Mouse (Mus musculus) intestine, embryonic 15.5 days (tissue): ENCODE data around the gene Tbx15. TPM values are rescaled to one million over a fixed set of nuclear protein-coding genes. Genes with fewer than 3 reads are reported as not detected.
A peak's percentile ranks its signal among the peaks of the same experiment; 100 is the strongest.

Source experiments
- ATAC-seq: fragments of 200-750 bp; cut with Nextera tagmentation; 2 replicates; pipeline ENCODE4 v1.8.0; 2017; ENCODE audit warnings: moderate TSS enrichment, moderate library complexity
- H3K27ac ChIP-seq: fragments of 300-500 bp; sonication (generic); 2 replicates; pipeline ENCODE4 v1.5.1; 2015; ENCODE audit warnings: mild to moderate bottlenecking, inconsistent platforms
- H3K27me3 ChIP-seq: fragments of 300-500 bp; sonication (generic); replicated peaks from 2 replicates; pipeline ENCODE4 v1.6.1; 2015; ENCODE audit warnings: inconsistent platforms
- H3K36me3 ChIP-seq: fragments of 300-500 bp; sonication (generic); 2 replicates; pipeline ENCODE4 v1.6.1; 2015; ENCODE audit warnings: inconsistent platforms
- H3K4me1 ChIP-seq: fragments of 300-500 bp; sonication (generic); replicated peaks from 2 replicates; pipeline ENCODE4 v1.6.1; 2015; ENCODE audit warnings: inconsistent platforms
- H3K4me2 ChIP-seq: fragments of 300-500 bp; sonication (generic); replicated peaks from 2 replicates; pipeline ENCODE4 v1.6.1; 2015; ENCODE audit warnings: mild to moderate bottlenecking, inconsistent platforms
- H3K4me3 ChIP-seq: fragments of 300-500 bp; sonication (generic); replicated peaks from 2 replicates; pipeline ENCODE4 v1.5.1; 2015; ENCODE audit warnings: inconsistent platforms
- H3K9ac ChIP-seq: fragments of 300-500 bp; sonication (generic); 2 replicates; pipeline ENCODE4 v1.6.1; 2015; ENCODE audit warnings: inconsistent platforms
- H3K9me3 ChIP-seq: fragments of 300-500 bp; sonication (generic); 2 replicates; pipeline ENCODE4 v1.6.1; 2016; ENCODE audit warnings: inconsistent platforms
- WGBS: fragments of 180-500 bp; shearing (Covaris S2); methylation state at CpG from one replicate; pipeline ENCODE4 v1.1.7; 2015; 5-methylcytosine and 5-hydroxymethylcytosine counted together
- polyA plus RNA-seq: library from polyadenylated mRNA; unstranded; fragments of >200 nt; fragmentation: Nextera tagmentation; extraction: Ambion mirVana; gene quantifications from 2 replicates; pipeline ENCODE4 v1.2.1, GENCODE M21; 2015

Gene Tbx15
- polyA plus RNA-seq, 1 experiment from 2014 or later = 0.04 TPM

DNA sequence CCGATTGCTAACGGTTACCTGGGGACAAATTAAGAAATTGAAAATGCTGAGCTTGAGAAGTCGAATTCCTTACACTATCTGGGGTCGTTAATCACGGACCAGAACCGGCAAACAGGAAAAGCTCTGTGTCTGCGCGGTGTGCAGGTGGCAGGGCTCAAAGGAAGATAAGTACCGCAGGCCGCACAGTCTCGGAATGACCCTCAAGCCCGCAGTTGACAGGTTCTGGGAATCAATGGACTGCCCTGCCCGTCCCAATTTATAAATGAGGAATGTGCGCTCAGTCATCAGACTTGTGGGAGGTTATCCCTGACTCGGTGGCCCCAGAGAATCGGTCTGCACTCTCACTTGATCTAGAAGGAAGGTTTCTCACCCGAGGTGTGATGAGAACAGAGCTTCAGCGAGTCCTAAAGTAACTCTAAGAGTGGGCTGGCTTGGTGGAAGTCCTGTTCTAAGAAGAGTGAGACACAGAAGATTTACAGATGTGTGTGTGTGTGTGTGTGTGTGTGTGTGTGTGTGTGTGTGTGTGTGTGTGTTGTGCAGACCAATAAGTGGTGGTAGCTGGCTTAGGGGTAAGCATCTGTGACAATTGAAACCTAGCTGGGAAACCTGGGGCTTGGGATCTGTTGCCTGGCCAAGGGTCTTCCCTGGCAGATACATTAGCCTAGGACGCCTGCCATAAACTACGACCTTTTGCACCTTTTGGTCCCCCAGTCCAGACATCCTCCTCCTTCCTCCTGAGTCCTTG is 708 bp upstream of the Tbx15 start:
- Histone ChIP-seq H3K27me3 (peaks cover 91% of the 10 kb centered on the region), H3K4me2 (no peak overlapping the region), H3K4me1 (peaks cover 7% of the 10 kb centered on the region), H3K36me3 (no peaks in the 10 kb centered on the region), H3K9ac (no peak overlapping the region), H3K4me3 (no peak overlapping the region), H3K9me3 (no peaks in the 10 kb centered on the region), H3K27ac (no peak overlapping the region)
- 2% methylated on average over 20 of the region's 20 CpGs for WGBS
- no peak for ATAC-seq

- Histone ChIP-seq H3K9me3 (no peaks in the 10 kb centered on the region), H3K27ac (no peak overlapping the region), H3K4me3 (0 out of 2 replicates have a peak overlapping the region, but pooled peaks have one; percentile 1), H3K36me3 (no peaks in the 10 kb centered on the region), H3K27me3 (peaks cover 89% of the 10 kb centered on the region), H3K4me2 (peak overlapping the region; percentile 11; the same call in 1 of the 2 replicates), H3K4me1 (peaks cover 7% of the 10 kb centered on the region), H3K9ac (no peak overlapping the region)
- peak; percentile 12; the same call in 1 of the 2 replicates for ATAC-seq
- whole genome bisulfite sequencing = under 1% methylated on average over 50 of the region's 50 CpGs
Measured at GRCm38 (mm10) chr3:99240811-99241738, 894 bp downstream of the Tbx15 start.

DNA sequence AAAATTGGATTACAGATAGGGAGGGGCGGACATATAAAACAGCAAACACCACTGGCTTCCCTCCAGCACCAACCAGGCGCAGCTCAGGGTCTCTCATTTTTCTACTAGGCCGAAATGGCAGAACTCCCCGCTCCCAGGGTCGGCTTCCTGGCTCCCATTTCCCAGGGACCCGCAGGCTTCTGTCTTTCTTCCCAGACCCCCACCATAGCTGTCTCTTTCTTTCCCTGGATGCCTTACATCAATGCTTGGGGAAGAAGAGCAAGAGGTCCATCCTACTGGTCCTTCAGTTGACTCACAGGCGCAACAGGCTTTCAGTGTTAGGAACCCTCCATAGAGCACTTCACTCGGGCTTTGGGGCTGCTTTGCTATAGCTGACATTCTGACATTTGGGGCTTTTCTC is 2.3 kb downstream of the Tbx15 start:
- 2% methylated on average over 8 of the region's 8 CpGs for WGBS
- H3K27me3 ChIP-seq = peaks cover 89% of the 10 kb centered on the region
- no peak for ATAC-seq
- no peaks in the 10 kb centered on the region for H3K9me3 ChIP-seq
- H3K4me2 ChIP-seq = no peak overlapping the region
- peaks cover 7% of the 10 kb centered on the region for H3K4me1 ChIP-seq
- H3K36me3 ChIP-seq = no peaks in the 10 kb centered on the region
- H3K9ac ChIP-seq = no peak overlapping the region
- H3K4me3 ChIP-seq = no peak overlapping the region
- no peak overlapping the region for H3K27ac ChIP-seq

GRCm38 (mm10) chr3:99245341-99245740 is 5.2 kb downstream of the Tbx15 start:
- H3K4me3 ChIP-seq = no peak overlapping the region

GRCm38 (mm10) chr3:99246629-99247028 is 6.4 kb downstream of the Tbx15 start:
- WGBS = 33% methylated on average over 3 of the region's 3 CpGs
- H3K27me3 ChIP-seq = peaks cover 87% of the 10 kb centered on the region

More at GRCm38 (mm10) chr3:99245341-99245740, 5.2 kb downstream of the Tbx15 start:
- no peak overlapping the region for H3K27ac ChIP-seq
- H3K4me2 ChIP-seq = no peak overlapping the region
- ATAC-seq = no peak
- no peak overlapping the region for H3K9ac ChIP-seq
- H3K27me3 ChIP-seq = peaks cover 87% of the 10 kb centered on the region
- no peaks in the 10 kb centered on the region for H3K9me3 ChIP-seq
- peaks cover 7% of the 10 kb centered on the region for H3K4me1 ChIP-seq
- no peaks in the 10 kb centered on the region for H3K36me3 ChIP-seq
- 9% methylated on average over 3 of the region's 3 CpGs for WGBS

DNA sequence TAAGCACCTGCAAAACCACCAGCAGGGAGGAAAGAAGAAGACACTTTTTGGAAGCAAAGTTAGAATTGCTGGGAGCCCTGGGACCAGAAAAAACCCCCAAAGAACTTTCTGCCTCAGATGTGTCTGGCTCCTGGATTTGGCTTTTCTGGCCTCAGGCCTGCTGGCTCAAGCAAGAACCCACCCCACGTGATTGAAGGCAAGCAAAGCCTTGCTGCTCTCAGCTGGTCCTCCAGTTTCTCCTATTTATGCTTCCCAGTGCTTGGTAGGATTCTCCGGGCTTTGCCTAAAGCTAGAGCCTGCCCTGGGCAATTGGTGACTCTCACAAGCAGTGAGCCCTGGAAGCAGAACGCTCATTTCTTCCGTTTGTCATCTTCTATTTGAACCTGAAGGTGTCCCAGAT is 7.4 kb downstream of the Tbx15 start:
- Histone ChIP-seq H3K4me1 (no peaks in the 10 kb centered on the region), H3K27ac (no peak overlapping the region), H3K9me3 (no peaks in the 10 kb centered on the region), H3K27me3 (peaks cover 88% of the 10 kb centered on the region), H3K4me3 (no peak overlapping the region), H3K9ac (no peak overlapping the region), H3K36me3 (no peaks in the 10 kb centered on the region), H3K4me2 (no peak overlapping the region)
- ATAC-seq = no peak
- WGBS = 4% methylated on average over 4 of the region's 4 CpGs

More at GRCm38 (mm10) chr3:99246629-99247028, 6.4 kb downstream of the Tbx15 start:
- Histone ChIP-seq H3K4me2 (no peak overlapping the region), H3K4me1 (no peaks in the 10 kb centered on the region), H3K36me3 (no peaks in the 10 kb centered on the region), H3K4me3 (no peak overlapping the region), H3K9me3 (no peaks in the 10 kb centered on the region), H3K27ac (no peak overlapping the region), H3K9ac (no peak overlapping the region)
- no peak for ATAC-seq

GRCm38 (mm10) chr3:99247996-99248801 is 8.0 kb downstream of the Tbx15 start:
- H3K4me3 ChIP-seq = no peak overlapping the region
- H3K4me2 ChIP-seq = no peak overlapping the region
- no peaks in the 10 kb centered on the region for H3K36me3 ChIP-seq
- H3K27ac ChIP-seq = no peak overlapping the region
- WGBS = 2% methylated on average over 28 of the region's 28 CpGs
- H3K9ac ChIP-seq = no peak overlapping the region
- H3K9me3 ChIP-seq = no peaks in the 10 kb centered on the region
- H3K4me1 ChIP-seq = 0 out of 2 replicates have a peak, but pooled peaks cover 2% of the 10 kb centered on the region
- no peak for ATAC-seq
- H3K27me3 ChIP-seq = peaks cover 88% of the 10 kb centered on the region

- Histone ChIP-seq H3K4me1 (peaks cover 9% of the 10 kb centered on the region), H3K9ac (no peak overlapping the region), H3K4me2 (no peak overlapping the region), H3K27me3 (peaks cover 87% of the 10 kb centered on the region), H3K36me3 (no peaks in the 10 kb centered on the region), H3K4me3 (no peak overlapping the region), H3K9me3 (no peaks in the 10 kb centered on the region), H3K27ac (no peak overlapping the region)
- 2% methylated on average over 25 of the region's 25 CpGs for WGBS
- no peak for ATAC-seq
Measured at GRCm38 (mm10) chr3:99248831-99249550, 8.8 kb downstream of the Tbx15 start.

DNA sequence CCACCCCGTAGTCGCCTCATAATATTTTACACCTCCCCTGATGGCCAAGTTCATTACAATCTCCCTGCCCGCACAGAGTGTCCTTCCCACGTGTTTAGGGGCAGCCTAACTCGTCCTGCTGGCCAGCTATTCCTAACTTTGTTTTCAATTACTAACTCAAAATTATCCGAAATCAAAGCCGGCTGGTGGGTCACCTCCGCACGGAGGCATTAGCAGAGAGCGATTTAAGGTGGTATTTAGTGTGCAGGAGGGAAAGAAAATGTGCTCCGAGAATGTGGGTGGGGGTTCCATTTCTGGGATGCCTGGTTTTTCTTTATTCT is 9.3 kb downstream of the Tbx15 start:
- no peak overlapping the region for H3K4me2 ChIP-seq
- H3K4me1 ChIP-seq = peaks cover 11% of the 10 kb centered on the region
- no peak overlapping the region for H3K4me3 ChIP-seq
- no peaks in the 10 kb centered on the region for H3K36me3 ChIP-seq
- no peaks in the 10 kb centered on the region for H3K9me3 ChIP-seq
- H3K9ac ChIP-seq = no peak overlapping the region
- peaks cover 88% of the 10 kb centered on the region for H3K27me3 ChIP-seq
- no peak overlapping the region for H3K27ac ChIP-seq
- no peak for ATAC-seq
- 2% methylated on average over 11 of the region's 11 CpGs for WGBS

- H3K9ac ChIP-seq = no peak overlapping the region
- peaks cover 11% of the 10 kb centered on the region for H3K4me1 ChIP-seq
- H3K27ac ChIP-seq = no peak overlapping the region
- under 1% methylated on average over 6 of the region's 6 CpGs for WGBS
- H3K27me3 ChIP-seq = peaks cover 88% of the 10 kb centered on the region
- H3K4me3 ChIP-seq = no peak overlapping the region
- no peaks in the 10 kb centered on the region for H3K36me3 ChIP-seq
- H3K9me3 ChIP-seq = no peaks in the 10 kb centered on the region
- H3K4me2 ChIP-seq = no peak overlapping the region
- no peak for ATAC-seq
Measured at GRCm38 (mm10) chr3:99249906-99250305, 9.7 kb downstream of the Tbx15 start.

DNA sequence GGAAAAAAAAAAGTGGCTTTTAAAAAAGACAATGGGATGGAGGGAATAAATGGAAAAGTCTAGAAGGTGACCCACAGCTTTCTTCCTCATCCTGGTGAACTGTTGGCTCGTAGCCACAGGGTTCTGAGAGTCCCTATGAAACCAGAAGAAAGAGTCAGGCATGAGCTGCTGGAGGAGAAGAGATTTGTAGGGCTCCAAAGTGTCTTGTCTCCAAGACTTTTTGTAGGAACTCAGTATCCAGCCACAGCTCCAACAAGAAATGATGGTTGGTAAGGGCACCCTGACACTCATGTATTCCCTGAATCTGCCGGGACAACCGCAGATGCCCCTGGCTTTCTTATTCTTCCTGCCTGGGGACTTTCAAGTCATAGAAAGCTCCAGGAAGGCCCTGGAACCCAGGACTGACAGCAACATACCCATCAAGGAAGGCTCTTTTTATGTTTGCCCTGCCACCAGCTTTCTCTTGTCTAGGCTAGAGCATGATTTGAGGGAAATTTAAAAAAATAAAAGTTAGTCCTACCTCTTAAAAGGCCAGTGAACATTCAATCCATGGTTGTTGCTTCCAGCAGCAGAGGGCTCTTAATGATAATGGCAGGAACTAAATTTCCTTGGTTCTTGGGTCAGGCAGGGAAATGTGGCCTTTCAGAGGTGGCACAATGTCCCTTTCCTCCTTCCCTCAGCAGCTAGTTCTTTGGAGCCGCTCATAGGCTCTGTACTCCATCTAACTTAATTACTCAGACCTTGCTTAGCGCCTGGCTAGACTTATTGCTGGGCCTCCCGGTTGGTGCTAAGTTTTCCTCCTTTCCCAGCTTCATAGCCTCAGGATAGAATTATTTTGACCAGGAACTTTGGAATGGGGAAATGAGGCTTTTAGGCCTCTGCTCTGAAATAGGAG is 11.3 kb downstream of the Tbx15 start:
- Histone ChIP-seq H3K36me3 (no peaks in the 10 kb centered on the region), H3K9ac (no peak overlapping the region), H3K27me3 (peaks cover 87% of the 10 kb centered on the region), H3K4me1 (peaks cover 11% of the 10 kb centered on the region), H3K4me2 (no peak overlapping the region), H3K4me3 (no peak overlapping the region), H3K27ac (no peak overlapping the region), H3K9me3 (no peaks in the 10 kb centered on the region)
- 13% methylated on average over 6 of the region's 6 CpGs for WGBS
- no peak for ATAC-seq
